Mouse (Mus musculus): ENCODE results near the gene Nrxn3.

Nrxn3 gene

DNA sequence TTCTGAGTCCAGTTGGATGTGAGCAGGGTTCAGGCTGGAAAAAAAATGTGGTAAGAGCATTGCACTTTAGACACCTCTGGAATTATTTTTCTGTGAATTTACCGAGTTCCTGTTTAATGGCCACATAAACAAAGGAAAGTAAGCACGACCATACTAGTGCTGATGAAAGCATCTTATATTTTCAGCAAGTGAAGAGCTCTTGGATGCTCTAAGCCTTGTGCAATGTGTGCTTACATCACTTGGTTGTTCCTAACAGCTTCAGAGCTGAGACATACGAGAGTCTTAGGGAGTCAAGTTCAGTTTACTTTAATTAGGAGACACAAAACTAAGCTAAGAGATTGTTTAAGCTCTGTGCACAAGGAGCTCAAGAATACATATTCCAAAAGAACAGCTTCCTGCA lies 1231.0 kb downstream of the Nrxn3 start:
- no peak for DNase-seq (ENCODE audit: low spot score)

DNA sequence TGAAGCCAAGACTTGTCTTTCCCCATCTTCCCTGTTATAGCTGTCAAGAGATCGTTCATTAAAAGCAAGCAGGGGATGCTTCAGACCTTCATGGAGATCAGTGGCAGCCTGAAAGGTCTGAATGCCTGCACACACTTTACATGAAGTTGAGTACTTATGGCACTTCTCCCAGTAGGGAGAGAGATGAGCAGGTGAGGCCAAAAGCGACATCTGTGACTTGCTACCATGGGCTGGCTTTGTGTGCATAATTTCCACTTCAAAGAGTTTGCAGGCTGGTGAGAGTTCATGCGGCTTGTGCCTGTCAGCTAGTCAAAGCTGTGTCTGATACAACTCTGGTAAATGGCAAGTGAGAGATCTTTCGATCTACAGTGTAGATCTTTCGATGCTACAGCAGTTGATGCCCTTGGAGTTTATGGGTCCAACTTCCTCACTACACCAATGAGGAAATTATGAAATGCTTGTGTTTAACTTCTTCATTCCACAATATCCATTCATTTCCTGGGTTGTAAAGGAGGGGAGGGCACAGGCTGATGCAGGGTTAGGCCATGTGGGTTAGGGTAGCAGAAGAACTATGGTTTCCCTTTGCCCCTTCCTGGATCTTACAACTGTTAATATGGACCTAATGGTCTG lies 1231.9 kb downstream of the Nrxn3 start:
- no peak for DNase-seq (ENCODE audit: low spot score)

- DNase-seq (ENCODE audit: low spot score): no peak
Observed at GRCm38 (mm10) chr12:89963073-89963472, 1240.4 kb downstream of the Nrxn3 start.

DNA sequence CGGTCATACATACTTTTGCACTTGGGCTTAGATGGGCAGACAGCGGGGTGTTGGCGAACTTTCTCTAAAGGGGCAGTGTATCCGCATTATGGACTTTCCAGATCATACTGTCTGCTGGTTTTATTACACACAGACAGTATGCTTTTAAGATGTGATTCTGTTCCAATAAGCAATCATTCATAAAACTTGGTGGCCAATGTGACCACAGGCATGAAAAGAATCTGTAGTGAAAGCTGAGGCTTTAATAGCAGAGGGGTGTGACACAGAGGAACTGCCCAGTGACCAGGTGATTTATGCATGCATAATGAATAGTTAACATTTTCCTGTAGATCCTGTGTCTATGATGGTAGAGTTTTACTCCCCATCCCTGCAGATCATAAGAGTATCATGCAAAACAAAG lies 1254.0 kb downstream of the Nrxn3 start:
- no peak for DNase-seq (ENCODE audit: low spot score)

DNA sequence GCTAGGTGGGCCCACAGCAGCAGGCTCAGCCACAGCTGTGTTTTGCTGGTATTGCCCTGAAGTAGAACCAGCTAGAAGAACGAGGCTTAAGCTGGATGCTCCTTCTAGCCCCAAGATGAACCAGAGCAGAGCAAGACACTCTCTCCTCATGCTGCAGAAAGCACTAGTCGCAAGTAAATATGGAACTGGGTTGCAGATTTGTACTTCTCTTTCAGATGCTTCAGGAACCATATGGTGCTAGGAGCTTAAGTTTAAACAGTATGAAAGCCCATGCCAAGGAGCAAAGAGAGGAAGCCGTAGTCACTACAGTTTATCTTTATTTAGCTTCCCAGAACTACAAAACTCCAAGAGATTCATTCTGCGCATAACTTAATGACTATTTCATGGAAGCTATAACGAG lies 1254.8 kb downstream of the Nrxn3 start:
- no peak for DNase-seq (ENCODE audit: low spot score)

DNA sequence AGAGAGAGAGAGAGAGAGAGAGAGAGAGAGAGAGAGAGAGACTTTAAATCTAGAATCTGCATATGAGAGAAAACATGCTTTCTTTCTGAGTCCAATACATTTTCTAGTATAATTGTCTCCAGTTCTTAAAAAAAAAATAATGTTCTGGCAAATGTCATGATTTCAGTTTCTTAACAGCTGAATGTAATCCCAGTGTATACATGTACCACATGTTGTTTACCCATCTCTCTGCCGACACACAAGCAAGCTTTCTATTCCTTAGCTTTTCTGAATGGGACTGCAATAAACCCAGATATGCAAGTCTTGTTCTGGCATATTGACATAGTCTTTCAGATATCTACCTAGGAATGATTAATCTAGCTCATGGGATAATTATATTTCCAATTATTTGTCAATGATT lies 1256.5 kb downstream of the Nrxn3 start:
- DNase-seq (ENCODE audit: low spot score): no peak

GRCm38 (mm10) chr12:89982445-89982844 lies 1259.8 kb downstream of the Nrxn3 start:
- no peak for DNase-seq (ENCODE audit: low spot score)

GRCm38 (mm10) chr12:89983399-89983798 lies 1260.7 kb downstream of the Nrxn3 start:
- no peak for DNase-seq (ENCODE audit: low spot score)

DNA sequence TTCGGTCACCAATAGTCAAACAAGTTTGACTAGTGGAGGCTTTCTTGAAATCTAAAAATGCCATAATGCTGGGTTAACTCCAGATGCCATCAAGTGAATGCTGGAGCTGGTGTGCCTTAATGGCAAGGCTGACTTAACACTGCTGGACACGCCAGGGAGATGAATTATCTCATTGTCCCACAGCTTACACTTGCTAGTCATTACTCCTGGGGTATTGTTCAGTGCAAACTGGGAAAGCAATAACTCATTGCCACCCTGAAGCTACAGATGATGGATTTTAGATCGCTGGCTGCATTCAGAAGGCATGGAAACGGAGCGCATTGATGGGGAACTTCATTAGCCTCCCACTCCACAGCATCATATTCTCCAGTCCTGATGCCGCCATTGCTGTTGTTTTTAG lies 1263.5 kb downstream of the Nrxn3 start:
- no peak for DNase-seq (ENCODE audit: low spot score)

- no peak for DNase-seq (ENCODE audit: low spot score)
Observed at GRCm38 (mm10) chr12:89993273-89993672, 1270.6 kb downstream of the Nrxn3 start.

GRCm38 (mm10) chr12:89995392-89995791 lies 1272.7 kb downstream of the Nrxn3 start:
- DNase-seq (ENCODE audit: low spot score): no peak

DNA sequence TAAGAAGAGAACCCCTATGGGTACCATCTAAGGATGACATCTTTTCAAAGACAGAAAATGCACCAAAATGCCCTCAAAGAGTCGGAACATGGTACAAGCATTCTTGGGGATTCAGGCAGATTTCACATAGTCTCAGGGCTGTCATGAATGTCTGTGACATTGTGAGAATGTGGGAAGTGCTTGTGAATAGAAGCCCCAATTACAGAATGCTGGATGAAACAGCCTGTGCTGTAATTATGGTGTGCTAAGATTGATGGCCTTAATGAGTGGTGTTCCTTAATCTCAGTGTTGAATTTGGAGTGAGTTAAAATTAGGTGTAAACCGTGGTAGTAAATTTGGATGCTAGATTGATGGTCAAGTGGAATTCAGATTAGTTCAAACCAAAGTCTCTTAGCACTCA lies 1287.6 kb downstream of the Nrxn3 start:
- no peak for DNase-seq (ENCODE audit: low spot score)

- DNase-seq (ENCODE audit: low spot score): no peak
Observed at GRCm38 (mm10) chr12:90013958-90014357, 1291.3 kb downstream of the Nrxn3 start.

- DNase-seq (ENCODE audit: low spot score): no peak
Observed at GRCm38 (mm10) chr12:90027023-90027422, 1304.3 kb downstream of the Nrxn3 start.

DNA sequence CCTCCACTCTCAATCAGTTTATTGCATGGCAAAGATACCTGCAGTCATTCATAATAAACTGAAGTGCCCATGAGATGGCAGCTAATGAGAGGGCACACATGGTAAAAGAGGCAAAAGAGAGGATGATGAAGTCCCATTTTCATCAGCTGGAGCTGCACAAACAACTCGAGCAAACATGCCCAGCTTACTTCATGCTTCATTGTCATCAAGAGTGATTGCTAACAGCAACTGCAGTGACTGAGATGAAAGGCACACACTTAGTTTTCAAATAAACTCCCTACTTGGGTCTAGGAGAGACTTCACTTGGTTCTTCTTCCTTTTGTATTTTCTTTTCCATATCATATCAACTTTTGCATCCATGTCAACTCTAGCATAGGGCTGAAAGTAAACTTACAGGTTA lies 1318.4 kb downstream of the Nrxn3 start:
- DNase-seq (ENCODE audit: low spot score): no peak

- DNase-seq (ENCODE audit: low spot score): no peak
Observed at GRCm38 (mm10) chr12:90056256-90056655, 1333.6 kb downstream of the Nrxn3 start.

- no peak for DNase-seq (ENCODE audit: low spot score)
Observed at GRCm38 (mm10) chr12:90059786-90060185, 1337.1 kb downstream of the Nrxn3 start.

DNA sequence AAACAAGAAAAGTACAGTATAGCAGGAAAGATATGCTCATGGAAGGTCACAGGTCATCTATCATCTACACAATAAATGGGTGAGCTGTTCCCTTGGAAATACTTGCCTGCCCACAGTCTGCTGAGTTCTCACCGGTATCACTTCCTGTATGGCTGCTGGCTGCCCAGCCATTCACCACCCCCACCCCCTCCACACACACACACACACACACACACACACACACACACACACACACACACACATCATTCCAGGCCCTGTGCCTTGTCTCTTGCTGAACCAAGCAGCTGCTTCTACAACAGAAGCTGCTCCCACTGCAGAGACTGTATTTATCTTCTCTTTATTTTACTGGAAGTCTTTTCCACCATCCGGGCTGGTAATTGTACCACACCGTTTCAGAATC lies 1338.6 kb downstream of the Nrxn3 start:
- DNase-seq (ENCODE audit: low spot score): no peak

- DNase-seq (ENCODE audit: low spot score): no peak
Observed at GRCm38 (mm10) chr12:90062219-90062618, 1339.5 kb downstream of the Nrxn3 start.

GRCm38 (mm10) chr12:90063443-90063842 lies 1340.8 kb downstream of the Nrxn3 start:
- no peak for DNase-seq (ENCODE audit: low spot score)

- DNase-seq (ENCODE audit: low spot score): no peak
Observed at GRCm38 (mm10) chr12:90085862-90086261, 1363.2 kb downstream of the Nrxn3 start.

DNA sequence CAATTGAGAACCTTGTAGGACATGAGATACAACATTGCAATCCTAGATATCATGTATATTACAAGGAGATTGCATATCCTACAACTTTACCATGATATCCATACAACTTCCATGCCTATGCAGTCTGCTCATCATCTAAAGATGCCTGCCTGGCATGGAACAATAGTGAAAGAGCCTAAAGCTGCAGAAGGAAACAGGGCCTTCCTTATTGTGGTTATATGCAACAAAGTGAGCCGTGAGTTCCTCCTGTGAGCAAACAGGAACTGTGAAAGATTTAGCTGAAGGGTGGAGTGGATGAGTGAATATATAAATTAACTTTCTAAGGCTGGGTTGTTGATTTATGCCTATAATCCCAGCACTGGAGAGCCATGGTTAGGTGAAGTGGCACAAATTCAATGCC lies 1373.1 kb downstream of the Nrxn3 start:
- no peak for DNase-seq (ENCODE audit: low spot score)

DNA sequence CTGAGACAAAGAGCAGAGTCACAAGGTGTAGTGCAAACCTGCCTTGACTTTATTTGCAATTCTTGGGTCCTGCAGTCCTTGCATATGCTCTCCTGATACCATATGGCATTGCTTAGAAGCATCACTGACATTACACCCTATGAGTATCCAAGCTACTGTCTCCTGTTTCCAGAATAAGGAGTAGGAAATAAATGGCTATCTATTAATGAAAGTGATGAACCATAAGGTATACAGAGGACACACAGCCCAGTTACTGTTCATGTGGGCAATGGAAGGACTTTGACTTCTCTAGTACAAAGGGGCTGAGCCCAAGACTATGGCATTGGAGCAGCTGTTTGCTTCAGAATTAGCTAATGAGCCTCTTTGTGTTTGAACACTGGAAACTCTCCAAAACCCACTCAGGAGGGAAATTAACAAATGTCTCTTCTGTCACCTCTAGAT lies 1390.7 kb downstream of the Nrxn3 start:
- DNase-seq (ENCODE audit: low spot score): no peak

All from T-cell, adult 2 months (primary cell).